Comparison of ENCODE assay signal across 9 mouse cellular contexts in the genomic region with DNA sequence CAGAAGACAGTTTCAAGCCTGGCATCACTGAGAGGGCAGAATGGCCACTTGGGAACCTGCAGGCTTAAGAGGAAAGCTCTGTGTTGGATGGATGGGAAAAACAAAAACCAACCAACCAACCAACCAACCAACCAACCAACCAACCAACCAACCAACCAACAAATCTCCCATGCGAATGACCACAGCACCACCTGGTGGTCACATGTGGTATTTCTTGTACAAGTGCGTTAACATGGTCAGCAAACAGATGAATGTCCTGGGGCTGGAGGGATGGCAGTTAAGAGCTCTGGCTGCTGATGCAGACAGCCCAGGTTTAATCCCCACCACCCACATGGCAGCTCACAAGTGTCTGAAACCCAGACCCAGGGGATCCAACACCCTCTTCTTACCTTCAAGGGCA. TPM values are rescaled to one million over a fixed set of nuclear protein-coding genes. Genes with fewer than 3 reads are reported as not detected.
DNase-seq lines count a peak whose midpoint lies in the region; ATAC-seq lines count a peak whose summit lies in the region.
"Had no signal": no experiment of that assay in that cellular context is flagged by ENCODE, and none has a peak within 500 bp of the region (broad histone marks: within the 10 kb centered on the region; RNA-seq: fewer than 3 reads in every experiment).

No protein-coding gene starts in this region.

- WGBS in liver, embryonic 11.5 days, result 2% methylated on average over 2 of the region's 2 CpGs

- no peaks in the 10 kb centered on the region for H3K9me3 ChIP-seq in liver, embryonic 11.5 days (ENCODE audit: control insufficient read depth, low read length)
- H3K9me3 ChIP-seq: heart, embryonic 13.5 days had no signal

- no peak overlapping the region for H3K9ac ChIP-seq in liver, embryonic 11.5 days (ENCODE audit: low read depth, low read length)
- H3K9ac ChIP-seq: heart, embryonic 13.5 days had no signal

- no peak overlapping the region for H3K4me2 ChIP-seq in liver, embryonic 11.5 days
- H3K4me2 ChIP-seq: heart, embryonic 13.5 days had no signal

- H3K27me3 ChIP-seq in liver, embryonic 11.5 days (replicated peaks; ENCODE audit: control insufficient read depth, insufficient read depth, low read length), result no peaks in the 10 kb centered on the region

- no peak for ATAC-seq in liver, embryonic 11.5 days (replicated peaks; ENCODE audit: low FRiP score)

- intact Hi-C loops in left cerebral cortex, postnatal 36 days (cut with DNase I), result loop anchor here (1.0 to 5.0 kb wide), 3 partner anchors 1541 to 1728 kb away; no protein-coding TSS in a partner anchor

- no peaks in the 10 kb centered on the region for H3K36me3 ChIP-seq in liver, embryonic 11.5 days (ENCODE audit: control insufficient read depth, insufficient read depth, low read length)
- H3K36me3 ChIP-seq: heart, embryonic 13.5 days had no signal

- H3K4me3 ChIP-seq in liver, embryonic 11.5 days (ENCODE audit: low read depth, low read length), result no peak overlapping the region
- H3K4me3 ChIP-seq: heart, embryonic 13.5 days had no signal

- no peaks in the 10 kb centered on the region for H3K4me1 ChIP-seq in liver, embryonic 11.5 days (replicated peaks; ENCODE audit: control insufficient read depth, insufficient read depth, low read length)

- DNase-seq in liver, result peak; percentile 75
- DNase-seq in liver, embryonic 11.5 days (ENCODE audit: low spot score), result no peak
- peak; percentile 74 for DNase-seq in adrenal gland, postnatal 25 days
- peak; percentile 82 for DNase-seq in embryo, embryonic 9.5 days (ENCODE audit: extremely low spot score)
- peak; percentile 84 for DNase-seq in hindlimb bud, embryonic 11.5 days (ENCODE audit: extremely low spot score, low read depth, low spot score)
- peak; percentile 50 to 74 for DNase-seq in left cerebral cortex, postnatal 36 days (ENCODE audit: low spot score in 2 of 2)
- peak; percentile 58 for DNase-seq in ovary, postnatal 36 days (ENCODE audit: low spot score)
- DNase-seq in thymus, postnatal 14 days, result peak; percentile 75

- H3K27ac ChIP-seq in liver, embryonic 11.5 days (ENCODE audit: low read depth, low read length), result no peak overlapping the region
- H3K27ac ChIP-seq: heart, embryonic 13.5 days had no signal

RNA-seq across cellular contexts. Expression of gene Top1, which starts 52.7 kb away (rescaled TPM):
- polyA plus RNA-seq in liver, embryonic 11.5 days (2014; fragmentation: Nextera tagmentation; extraction: Ambion mirVana), result 84.1 and 89.8 TPM in 2 replicates
- 89.8 and 97.7 TPM in 2 replicates for total RNA-seq in adrenal gland, postnatal 25 days (2021)
- 10 to 100 TPM; 66.5 to 87.4 TPM for total RNA-seq in left cerebral cortex, postnatal 36 days (2021)
